Comparison of ENCODE assay signal across 8 mouse cellular contexts in the genomic region with DNA sequence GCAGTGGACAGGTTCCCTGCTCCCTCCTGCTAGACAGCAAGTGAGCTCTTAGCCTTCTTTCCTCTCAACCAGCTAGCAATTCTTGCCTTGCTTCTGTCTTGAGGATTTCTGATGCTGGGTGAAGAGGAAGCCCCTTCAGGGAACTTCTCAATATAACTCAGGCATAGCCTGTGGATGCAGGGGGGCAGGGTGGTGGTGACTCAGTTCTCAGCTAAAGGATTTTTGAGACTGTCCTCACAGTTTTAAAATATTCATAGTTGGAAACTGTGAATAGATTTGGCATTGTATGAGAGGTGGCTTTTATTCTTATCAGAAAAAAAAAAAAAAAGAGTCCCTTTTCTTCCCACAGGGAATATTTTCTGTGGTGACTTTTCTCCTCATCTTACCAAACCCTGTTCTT. TPM values are rescaled to one million over a fixed set of nuclear protein-coding genes. Genes with fewer than 3 reads are reported as not detected.
A peak's percentile ranks its signal among the peaks of the same experiment; 100 is the strongest.
DNase-seq lines count a peak whose midpoint lies in the region; ATAC-seq and TF ChIP-seq lines count a peak whose summit lies in the region.

No protein-coding gene starts in this region.

- no peak for ATAC-seq in midbrain, embryonic 14.5 days (ENCODE audit: low FRiP score, low TSS enrichment)
- no peak for ATAC-seq in intestine, postnatal 0 days
- no peak for ATAC-seq in stomach, embryonic 15.5 days (ENCODE audit: insufficient read depth, low FRiP score, low read depth)

- H3K4me2 ChIP-seq in midbrain, embryonic 14.5 days (ENCODE audit: low read length), result no peak overlapping the region; the same call in 1 of the 2 replicates
- peak overlapping the region; percentile 81 for H3K4me2 ChIP-seq in intestine, postnatal 0 days (replicated peaks; ENCODE audit: low read depth)
- H3K4me2 ChIP-seq in stomach, embryonic 15.5 days, result peak overlapping the region; percentile 68

- intact Hi-C loops in heart, adult 2 months (cut with DNase I), result loop anchor here (5.0 kb wide), 3 partner anchors 63 to 362 kb away; a partner anchor contains a TSS
- intact Hi-C loops in heart, postnatal 10 days (cut with DNase I), result no loop called here

- TF ChIP-seq EP300 in heart, adult 2 months (IDR thresholded peaks at IDR 0.05; ENCODE audit: insufficient read depth, low read depth, low read length), result no peak

- peak overlapping the region; percentile 23; the same call in 1 of the 2 replicates for H3K27ac ChIP-seq in heart, adult 2 months
- H3K27ac ChIP-seq in midbrain, embryonic 10.5 days (replicated peaks), result no peak overlapping the region
- H3K27ac ChIP-seq in midbrain, embryonic 14.5 days (replicated peaks; ENCODE audit: low read depth, low read length), result no peak overlapping the region
- peak overlapping the region; percentile 69 for H3K27ac ChIP-seq in intestine, postnatal 0 days (ENCODE audit: low read depth, low read length)
- H3K27ac ChIP-seq in stomach, embryonic 15.5 days, result peak overlapping the region; percentile 55; the same call in 1 of the 2 replicates

- DNase-seq in heart, adult 2 months, result no peak
- no peak for DNase-seq in heart, postnatal 10 days
- DNase-seq in midbrain, embryonic 10.5 days (ENCODE audit: low spot score), result no peak
- DNase-seq in midbrain, embryonic 14.5 days, result no peak
- DNase-seq in cerebellum, adult 11 months, result no peak
- no peak for DNase-seq in right cerebral cortex, adult 2 months (ENCODE audit: low spot score in 2 of 2)

- peaks cover 28% of the 10 kb centered on the region for H3K4me1 ChIP-seq in heart, adult 2 months (ENCODE audit: control insufficient read depth, insufficient read depth, low read length)
- peaks cover 39% of the 10 kb centered on the region for H3K4me1 ChIP-seq in midbrain, embryonic 10.5 days
- peaks cover 25% of the 10 kb centered on the region for H3K4me1 ChIP-seq in midbrain, embryonic 14.5 days (ENCODE audit: control insufficient read depth, insufficient read depth, low read length)
- H3K4me1 ChIP-seq in intestine, postnatal 0 days (replicated peaks; ENCODE audit: control insufficient read depth, insufficient read depth, low read length), result 0 out of 2 replicates have a peak, but pooled peaks cover 6% of the 10 kb centered on the region
- peaks cover 30% of the 10 kb centered on the region for H3K4me1 ChIP-seq in stomach, embryonic 15.5 days

- peaks cover 8% of the 10 kb centered on the region for H3K79me2 ChIP-seq in heart, adult 2 months (replicated peaks; ENCODE audit: control insufficient read depth, insufficient read depth, low read length)

- TF ChIP-seq POLR2A in heart, adult 2 months (IDR thresholded peaks at IDR 0.05; ENCODE audit: insufficient read depth, low read depth, low read length), result no peak

- no peak overlapping the region; the same call in 1 of the 2 replicates for H3K4me3 ChIP-seq in heart, adult 2 months
- H3K4me3 ChIP-seq in midbrain, embryonic 10.5 days, result peak overlapping the region; percentile 82; the same call in 1 of the 2 replicates
- H3K4me3 ChIP-seq in midbrain, embryonic 14.5 days (replicated peaks; ENCODE audit: low read depth, low read length), result no peak overlapping the region; the same call in 1 of the 2 replicates
- H3K4me3 ChIP-seq in intestine, postnatal 0 days (ENCODE audit: low read depth, low read length), result peak overlapping the region; percentile 30
- no peak overlapping the region for H3K4me3 ChIP-seq in stomach, embryonic 15.5 days (replicated peaks)

- TF ChIP-seq CTCF in heart, adult 2 months (IDR thresholded peaks at IDR 0.05), result no peak
- no peak for TF ChIP-seq CTCF in intestine, postnatal 0 days (IDR thresholded peaks at IDR 0.05; ENCODE audit: low read depth)

- H3K9me3 ChIP-seq in midbrain, embryonic 10.5 days (replicated peaks), result no peaks in the 10 kb centered on the region
- no peaks in the 10 kb centered on the region for H3K9me3 ChIP-seq in midbrain, embryonic 14.5 days (ENCODE audit: control insufficient read depth, low read length)
- no peaks in the 10 kb centered on the region for H3K9me3 ChIP-seq in intestine, postnatal 0 days (ENCODE audit: control insufficient read depth)
- no peaks in the 10 kb centered on the region for H3K9me3 ChIP-seq in stomach, embryonic 15.5 days

- peaks cover 30% of the 10 kb centered on the region for H3K36me3 ChIP-seq in heart, adult 2 months (ENCODE audit: control insufficient read depth, insufficient read depth, low read length)
- peaks cover 61% of the 10 kb centered on the region for H3K36me3 ChIP-seq in midbrain, embryonic 10.5 days
- H3K36me3 ChIP-seq in midbrain, embryonic 14.5 days (ENCODE audit: control insufficient read depth, insufficient read depth, low read length), result peaks cover 49% of the 10 kb centered on the region
- peaks cover 30% of the 10 kb centered on the region for H3K36me3 ChIP-seq in intestine, postnatal 0 days (ENCODE audit: control insufficient read depth, insufficient read depth)
- peaks cover 27% of the 10 kb centered on the region for H3K36me3 ChIP-seq in stomach, embryonic 15.5 days

- peak overlapping the region; percentile 12; the same call in 1 of the 2 replicates for H3K9ac ChIP-seq in heart, adult 2 months (ENCODE audit: low read depth, low read length)
- no peak overlapping the region for H3K9ac ChIP-seq in midbrain, embryonic 14.5 days (replicated peaks; ENCODE audit: low read length)
- H3K9ac ChIP-seq in intestine, postnatal 0 days (ENCODE audit: low read depth, low read length), result peak overlapping the region; percentile 32; the same call in 1 of the 2 replicates
- no peak overlapping the region for H3K9ac ChIP-seq in stomach, embryonic 15.5 days

- H3K27me3 ChIP-seq in heart, adult 2 months (ENCODE audit: control insufficient read depth, insufficient read depth, low read length), result no peaks in the 10 kb centered on the region
- no peaks in the 10 kb centered on the region for H3K27me3 ChIP-seq in midbrain, embryonic 10.5 days (ENCODE audit: low read depth, poor library complexity, severe bottlenecking)
- H3K27me3 ChIP-seq in midbrain, embryonic 14.5 days (ENCODE audit: control insufficient read depth, insufficient read depth, low read length), result no peaks in the 10 kb centered on the region
- no peaks in the 10 kb centered on the region for H3K27me3 ChIP-seq in intestine, postnatal 0 days (replicated peaks; ENCODE audit: control insufficient read depth, insufficient read depth, low read length)
- H3K27me3 ChIP-seq in stomach, embryonic 15.5 days (replicated peaks), result no peaks in the 10 kb centered on the region

RNA-seq across cellular contexts. Expression of a gene that starts 2.1 kb away (rescaled TPM):
- total RNA-seq in heart, adult 2 months (2021), result 10 to 100 TPM; 37.4 to 39.3 TPM
- 21.9 and 29.1 TPM in 2 replicates for polyA plus RNA-seq in heart, adult 2 months (2012; rRNA removed)
- total RNA-seq in heart, postnatal 10 days (2021), result 10 to 100 TPM; 29.0 to 31.3 TPM
- 5.5 and 7.0 TPM in 2 replicates for polyA plus RNA-seq in midbrain, embryonic 10.5 days (2016; fragmentation: Nextera tagmentation; extraction: Ambion mirVana)
- polyA plus RNA-seq in midbrain, embryonic 14.5 days (2014; fragmentation: Nextera tagmentation; extraction: Ambion mirVana), result 8.9 and 9.3 TPM in 2 replicates
- 13.1 and 15.2 TPM in 2 replicates for polyA plus RNA-seq in intestine, postnatal 0 days (2015; fragmentation: Nextera tagmentation; extraction: Ambion mirVana)
- polyA plus RNA-seq in stomach, embryonic 15.5 days (2015; fragmentation: Nextera tagmentation; extraction: Ambion mirVana), result 7.9 TPM in 2 replicates

RNA-seq across cellular contexts. Expression of a gene that starts 45.8 kb away (rescaled TPM):
- total RNA-seq in heart, adult 2 months (2021), result 10 to 100 TPM; 10.9 to 11.3 TPM
- 6.9 and 7.7 TPM in 2 replicates for polyA plus RNA-seq in heart, adult 2 months (2012; rRNA removed)
- total RNA-seq in heart, postnatal 10 days (2021), result 10 to 100 TPM; 17.5 to 18.3 TPM
- polyA plus RNA-seq in midbrain, embryonic 10.5 days (2016; fragmentation: Nextera tagmentation; extraction: Ambion mirVana), result 63.9 and 69.3 TPM in 2 replicates
- polyA plus RNA-seq in midbrain, embryonic 14.5 days (2014; fragmentation: Nextera tagmentation; extraction: Ambion mirVana), result 26.6 and 31.0 TPM in 2 replicates
- 15.8 and 16.3 TPM in 2 replicates for polyA plus RNA-seq in intestine, postnatal 0 days (2015; fragmentation: Nextera tagmentation; extraction: Ambion mirVana)
- polyA plus RNA-seq in stomach, embryonic 15.5 days (2015; fragmentation: Nextera tagmentation; extraction: Ambion mirVana), result 47.4 and 50.4 TPM in 2 replicates

Comparison
In these comparisons a context has a peak if more than half of its experiments do, and no peak if none do; other contexts are left out.
1. H3K4me3 ChIP-seq: peak in midbrain, embryonic 10.5 days (single experiment) and intestine, postnatal 0 days (single experiment); none in heart, adult 2 months (single experiment), midbrain, embryonic 14.5 days (single experiment) and stomach, embryonic 15.5 days (single experiment).
2. H3K27ac ChIP-seq: peak in heart, adult 2 months (single experiment), intestine, postnatal 0 days (single experiment) and stomach, embryonic 15.5 days (single experiment); none in midbrain, embryonic 10.5 days (single experiment) and midbrain, embryonic 14.5 days (single experiment).
3. H3K9ac ChIP-seq: peak in heart, adult 2 months (single experiment) and intestine, postnatal 0 days (single experiment); none in midbrain, embryonic 14.5 days (single experiment) and stomach, embryonic 15.5 days (single experiment).